Mouse (Mus musculus) c-Kit-positive CD71-negative TER-119-negative erythroid progenitor cells, embryonic 14.5 days (primary cell): ENCODE data around the gene Dusp12.
A peak's percentile ranks its signal among the peaks of the same experiment; 100 is the strongest.

ENCODE experiments used
- DNase-seq: peaks from one replicate; pipeline ENCODE4 v3.0.0-alpha.2; 2013; ENCODE audit warnings: low read depth

Gene Dusp12

GRCm38 (mm10) chr1:170884978-170885561 lies at the start of gene Dusp12, which contains the start of gene Gm26620:
Gene Dusp12 (minus strand): TSS chr1:170885540.
Gene Gm26620 (plus strand): TSS chr1:170885065.
- DNase-seq, result peak; percentile 85

DNA sequence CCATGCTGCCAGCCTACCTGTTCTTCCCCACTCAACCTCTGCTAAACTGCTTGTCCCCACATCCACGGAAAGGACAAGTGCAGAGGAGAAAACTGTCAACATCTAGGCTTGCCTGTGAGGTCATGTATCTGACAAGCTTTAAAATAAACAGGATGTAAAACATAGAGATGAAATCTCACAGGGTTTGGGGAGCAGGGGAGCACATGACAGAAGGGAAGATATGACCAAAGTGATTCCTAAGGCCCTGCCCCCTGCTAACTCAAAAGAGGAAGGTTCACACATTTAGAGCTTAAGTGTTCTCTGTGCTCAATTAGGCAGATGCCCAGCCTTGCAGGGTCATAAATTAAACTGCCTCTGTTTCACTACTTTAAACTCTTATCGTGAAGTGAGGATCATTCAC lies 49.0 kb upstream of the Dusp12 start:
- DNase-seq, result no peak

GRCm38 (mm10) chr1:170933940-170934339 lies 48.6 kb upstream of the Dusp12 start:
- DNase-seq, result no peak

GRCm38 (mm10) chr1:170933386-170933920 lies 48.1 kb upstream of the Dusp12 start:
- DNase-seq, result no peak

- no peak for DNase-seq
Observed at GRCm38 (mm10) chr1:170932043-170932442, 46.7 kb upstream of the Dusp12 start.

DNA sequence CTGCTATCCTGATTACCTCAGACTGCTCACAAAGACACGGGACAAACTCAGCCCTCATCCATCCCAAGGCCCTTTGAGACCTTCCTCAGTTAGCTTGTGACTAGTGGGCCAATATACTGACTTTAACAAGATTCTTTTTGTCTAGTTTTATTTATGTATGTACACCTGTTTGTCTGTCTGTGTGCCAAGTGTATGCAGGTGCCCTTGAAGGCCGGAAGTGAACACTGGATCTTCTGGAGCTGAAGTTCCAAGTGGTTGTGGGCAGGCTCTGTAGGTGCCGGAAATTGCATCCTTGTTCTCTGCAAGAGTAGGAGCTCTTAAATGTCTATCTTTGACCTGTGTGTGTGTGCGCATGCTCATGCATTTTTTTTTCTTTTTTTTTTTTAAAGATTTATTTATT lies 43.9 kb upstream of the Dusp12 start:
- no peak for DNase-seq

DNA sequence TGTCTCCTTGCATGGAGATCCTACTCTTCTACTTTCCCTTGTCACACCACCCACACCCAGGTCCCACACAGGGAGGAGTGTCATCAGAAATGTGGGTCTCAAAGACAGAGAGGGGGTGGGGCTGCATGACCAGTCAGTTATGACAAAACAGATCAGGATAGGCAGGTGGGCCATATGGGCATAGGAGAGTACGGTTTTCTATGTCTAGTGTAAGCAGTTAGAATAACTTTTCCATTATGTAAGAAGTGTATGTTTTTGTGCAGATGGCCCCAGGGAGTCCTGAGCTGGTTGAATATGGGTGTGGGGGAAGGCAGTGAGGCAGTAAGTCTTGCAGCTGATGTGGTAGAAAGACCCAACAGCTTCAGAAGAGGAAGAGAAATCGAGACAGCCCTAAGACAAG lies 43.1 kb upstream of the Dusp12 start:
- no peak for DNase-seq

DNA sequence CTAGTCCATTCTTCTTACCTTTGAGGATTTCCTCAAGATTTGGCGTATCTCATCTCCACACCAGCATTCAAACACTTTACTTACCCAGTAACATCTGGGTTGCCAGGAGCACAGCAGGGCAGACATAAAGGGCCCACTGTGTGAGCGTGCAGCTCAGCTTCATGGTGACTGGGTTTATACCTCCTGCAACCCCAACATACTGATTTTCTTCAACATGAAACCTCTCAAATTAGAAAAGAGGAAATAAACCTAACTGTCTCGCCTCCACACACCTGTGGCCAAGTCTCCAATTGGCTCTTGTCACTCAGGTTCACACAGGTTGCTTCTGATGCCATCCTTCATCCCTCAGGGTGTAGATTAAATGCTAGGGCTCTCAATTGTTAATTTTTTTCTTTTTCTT lies 42.0 kb upstream of the Dusp12 start, which contains the start of gene Fcrla:
Gene Fcrla (minus strand): TSS at position 206 of the 400 bp plus-strand sequence.
- no peak for DNase-seq

DNA sequence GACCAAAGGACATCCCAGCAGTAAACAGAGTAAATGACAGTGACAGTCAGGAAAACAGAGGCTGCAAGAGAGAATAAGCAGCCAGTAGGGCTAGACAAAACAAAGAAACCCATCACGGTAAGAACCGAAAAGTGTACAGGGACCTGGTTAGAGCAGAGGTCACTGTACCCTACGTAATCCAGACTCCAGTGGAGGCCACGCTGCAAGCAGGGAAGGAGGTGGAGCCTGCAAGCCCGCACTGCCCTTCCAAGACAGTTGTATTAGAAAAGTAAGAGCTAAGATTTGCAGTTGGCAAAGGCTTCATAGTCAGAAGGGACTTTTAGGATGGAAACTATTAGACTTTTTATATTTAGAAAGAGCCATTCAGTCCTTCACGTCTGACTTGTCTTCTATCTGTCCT lies 41.6 kb upstream of the Dusp12 start:
- no peak for DNase-seq

DNA sequence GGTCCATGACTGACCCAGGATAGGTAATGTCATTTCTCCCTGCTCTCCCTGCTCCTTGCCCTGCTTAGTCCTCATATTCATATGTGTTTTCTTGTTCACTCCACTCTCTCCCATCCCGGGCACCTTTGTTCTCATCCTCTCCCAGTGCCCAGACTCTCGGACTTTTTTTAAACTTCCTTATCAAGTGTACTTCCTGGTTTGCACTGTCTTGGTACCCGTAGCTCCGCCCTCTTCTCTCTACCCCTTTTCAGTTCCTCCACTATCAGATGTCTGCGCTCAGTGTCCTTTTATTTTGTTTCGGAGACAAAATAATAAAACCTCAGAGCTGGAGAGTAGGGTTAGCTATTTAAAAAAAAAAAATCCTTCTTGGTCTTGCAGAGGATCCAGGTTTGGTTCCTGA lies 39.1 kb upstream of the Dusp12 start:
- no peak for DNase-seq

GRCm38 (mm10) chr1:170919308-170919707 lies 34.0 kb upstream of the Dusp12 start:
- no peak for DNase-seq

- DNase-seq, result no peak
Observed at GRCm38 (mm10) chr1:170915657-170916056, 30.3 kb upstream of the Dusp12 start.

DNA sequence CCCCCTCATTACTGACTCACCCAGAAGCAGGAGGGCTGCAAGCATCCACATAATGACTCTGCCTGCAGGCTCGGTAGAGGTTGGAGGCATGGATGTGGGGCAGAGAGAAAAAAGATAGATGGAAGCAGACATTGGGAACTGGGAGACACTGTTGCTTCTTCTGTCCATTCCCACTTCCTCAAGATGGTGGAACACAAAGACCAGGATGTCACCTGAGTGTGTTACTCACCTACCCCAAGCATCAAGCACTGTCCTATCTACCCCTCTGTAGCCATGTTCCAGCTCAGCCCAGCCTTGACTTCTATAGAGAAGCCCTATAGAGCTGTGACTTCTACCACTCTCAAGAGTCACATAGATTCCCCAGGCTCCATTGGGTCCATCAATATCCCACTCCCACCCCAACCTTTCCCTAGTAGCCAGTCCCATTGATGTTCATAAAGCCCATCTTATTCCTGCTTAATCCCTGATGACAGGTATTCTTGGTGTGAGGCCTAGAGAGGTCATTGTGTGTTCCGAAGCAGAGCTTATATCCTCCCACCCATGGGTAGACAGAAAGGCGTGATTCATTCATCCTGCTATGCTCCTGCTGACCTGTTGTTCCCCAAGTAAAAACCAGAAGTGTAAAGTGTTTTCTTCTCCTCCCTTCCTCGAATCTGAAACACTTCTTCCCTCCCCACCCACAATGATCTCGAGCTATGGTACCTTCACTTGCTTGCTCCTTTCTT lies 27.7 kb upstream of the Dusp12 start, which contains the start of gene Fcrlb:
Gene Fcrlb (minus strand): TSS at position 51 of the 725 bp plus-strand sequence.
- DNase-seq, result no peak

- DNase-seq, result no peak
Observed at GRCm38 (mm10) chr1:170911907-170912660, 26.7 kb upstream of the Dusp12 start.

- DNase-seq, result no peak
Observed at GRCm38 (mm10) chr1:170908341-170908740, 23.0 kb upstream of the Dusp12 start.

DNA sequence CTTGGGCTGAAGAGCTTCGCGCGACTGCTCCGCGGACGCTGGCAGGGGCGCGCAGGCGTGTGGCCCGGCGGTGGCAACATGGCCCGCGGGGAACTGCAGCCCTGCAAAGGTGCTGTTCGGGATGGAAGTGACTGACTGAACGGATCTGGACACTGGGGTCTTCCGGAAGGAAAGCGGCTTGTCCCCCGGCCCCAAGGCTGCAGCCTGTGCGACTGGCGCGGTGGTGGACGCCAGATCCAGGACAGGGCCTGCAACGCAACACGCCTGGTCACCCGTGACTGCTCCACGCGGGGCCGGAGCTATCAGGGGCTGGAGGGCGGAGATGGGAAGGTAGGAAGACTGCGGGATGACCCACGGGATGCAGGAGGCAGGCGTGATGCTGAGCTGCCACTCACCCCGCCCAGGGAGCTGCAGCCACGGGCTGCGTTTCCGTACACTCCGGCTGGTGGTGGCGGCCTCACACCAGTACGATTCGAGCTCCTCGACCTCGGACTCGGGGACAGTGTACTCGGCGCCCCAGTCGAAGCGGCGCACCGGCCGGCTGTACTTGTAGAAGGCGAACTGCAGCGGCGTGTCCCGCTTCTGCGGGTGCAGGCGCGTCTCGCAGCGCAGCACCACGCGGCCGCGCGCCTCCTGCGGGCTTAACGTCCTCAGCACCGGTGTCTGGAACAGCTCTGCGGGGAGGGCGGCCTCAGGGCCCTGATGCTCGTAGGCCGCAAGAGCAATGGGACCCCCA lies 22.3 kb upstream of the Dusp12 start:
- no peak for DNase-seq

GRCm38 (mm10) chr1:170907111-170907455 lies 21.7 kb upstream of the Dusp12 start:
- no peak for DNase-seq

- no peak for DNase-seq
Observed at GRCm38 (mm10) chr1:170903485-170903884, 18.1 kb upstream of the Dusp12 start.

DNA sequence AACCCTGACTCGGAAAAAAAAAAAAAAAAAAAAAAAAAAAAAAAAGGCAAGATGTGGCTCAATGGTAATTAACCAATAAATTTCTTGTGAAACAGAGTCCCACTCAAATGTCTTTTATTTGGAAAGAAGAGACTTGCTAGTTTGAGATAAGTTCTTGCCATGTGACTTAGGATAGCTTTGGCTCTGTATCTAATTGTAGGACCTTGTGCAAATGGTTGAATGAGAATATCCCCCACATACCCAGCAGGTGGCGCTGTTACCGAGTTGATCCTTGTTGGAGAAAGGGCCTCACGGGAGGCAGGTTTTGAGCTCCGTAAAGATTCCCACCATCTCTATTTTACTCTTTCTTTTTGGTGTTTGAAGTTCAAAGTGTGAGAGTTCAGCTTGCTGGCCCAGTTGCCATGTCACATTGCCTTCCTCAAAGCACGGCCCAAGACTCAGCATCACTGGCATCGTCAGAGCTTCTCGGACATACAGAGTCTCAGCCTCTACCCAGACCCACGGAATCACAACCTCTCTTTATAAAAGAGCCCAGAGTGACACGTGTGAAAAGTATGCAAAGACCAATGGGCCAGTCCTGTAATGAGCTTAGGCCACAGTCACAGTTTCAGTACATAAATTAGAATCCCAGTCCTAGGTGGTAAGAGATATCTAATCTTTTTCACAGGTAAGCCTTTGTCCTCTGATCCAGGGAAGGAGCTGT lies 16.3 kb upstream of the Dusp12 start:
- DNase-seq, result peak; percentile 92

DNA sequence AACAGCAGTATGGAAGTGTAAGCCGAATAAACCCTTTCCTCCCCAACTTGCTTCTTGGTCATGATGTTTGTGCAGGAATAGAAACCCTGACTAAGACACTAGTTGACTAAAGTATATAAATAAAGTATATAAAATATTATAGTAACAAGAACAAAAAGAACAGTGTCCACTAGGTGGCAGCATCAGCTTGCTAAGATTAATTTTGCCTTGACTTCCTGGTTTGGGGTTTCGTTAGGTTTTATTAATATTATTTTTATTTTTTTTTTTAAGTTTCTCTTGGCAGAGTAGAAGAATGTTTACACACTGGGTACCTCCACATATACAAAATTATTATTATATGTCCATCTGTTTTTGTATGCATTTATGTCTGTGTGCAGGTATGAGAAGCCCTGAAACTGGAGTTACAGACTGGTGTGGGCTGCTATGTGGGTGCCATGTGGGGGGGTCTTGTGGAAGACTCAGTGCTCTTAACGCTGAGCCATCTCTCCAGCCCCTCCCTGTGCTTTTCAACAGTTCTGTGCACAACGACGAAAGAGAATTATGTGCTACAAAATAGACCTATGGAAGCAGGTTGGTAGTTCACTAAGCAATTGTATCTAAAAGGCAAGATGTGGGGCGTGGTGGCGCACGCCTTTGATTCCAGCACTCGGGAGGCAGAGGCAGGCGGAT lies 15.6 kb upstream of the Dusp12 start:
- DNase-seq, result peak; percentile 76
